Mouse (Mus musculus) urinary bladder, postnatal 14 days (tissue): ENCODE results near the gene Olfr920.

Experiments used
- DNase-seq: peaks from one replicate; pipeline ENCODE4 v3.0.0; 2021; ENCODE audit warnings: low spot score

Olfr920 gene

GRCm38 (mm10) chr9:38751999-38752398, at the start of gene Olfr920:
Gene Olfr920, plus strand, starts transcription at chr9:38752299.
- no peak for DNase-seq

- peak; percentile 22 for DNase-seq
Observed at GRCm38 (mm10) chr9:38718102-38718501, 34.0 kb upstream of the Olfr920 start, which contains the start of gene Vwa5a. Gene Vwa5a, plus strand, starts transcription at chr9:38718268.

DNA sequence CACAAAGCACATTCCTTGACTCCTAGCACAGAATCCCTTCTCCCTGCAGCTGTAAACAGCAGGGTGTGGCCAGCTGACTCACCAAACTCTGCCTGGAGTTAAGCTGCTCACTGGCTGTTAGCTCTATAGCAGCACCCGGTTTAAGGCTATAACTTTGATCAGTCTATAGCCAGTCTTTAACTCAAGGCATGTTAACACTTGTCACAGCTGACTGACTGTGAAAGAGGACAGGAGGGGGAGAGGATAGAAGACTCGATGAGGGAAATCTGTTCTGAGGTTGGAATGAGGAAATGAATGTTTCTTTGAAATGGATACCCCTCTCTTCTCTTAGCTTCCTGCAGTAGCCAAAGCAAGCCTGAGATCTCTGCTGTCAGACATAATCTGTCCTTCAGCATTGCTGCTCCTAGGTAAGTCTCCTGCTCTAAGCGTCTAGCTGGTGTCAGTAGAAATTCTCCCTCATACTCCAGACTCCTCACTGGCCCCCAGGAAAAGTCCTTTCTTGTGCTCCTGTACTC, 33.1 kb upstream of the Olfr920 start:
- DNase-seq = peak; percentile 57

DNA sequence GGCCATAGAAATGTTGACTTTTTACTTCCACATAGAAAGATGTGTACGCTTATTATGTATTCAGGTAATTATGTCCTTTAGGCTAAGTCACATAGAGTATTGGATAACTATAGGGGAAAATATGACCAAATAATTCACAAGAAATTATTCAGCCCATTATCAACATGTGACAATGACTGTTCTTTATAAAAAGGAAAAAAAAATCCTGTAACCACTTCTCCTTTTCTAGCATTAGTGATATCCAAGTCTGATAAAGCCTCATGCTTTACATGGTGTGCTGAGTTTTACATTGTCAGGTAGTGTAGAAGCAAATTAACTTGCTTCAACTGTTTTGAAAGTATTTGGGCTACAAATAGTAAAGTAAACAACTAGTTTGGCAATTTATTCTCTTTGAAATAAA, 28.1 kb upstream of the Olfr920 start:
- DNase-seq = no peak

DNA sequence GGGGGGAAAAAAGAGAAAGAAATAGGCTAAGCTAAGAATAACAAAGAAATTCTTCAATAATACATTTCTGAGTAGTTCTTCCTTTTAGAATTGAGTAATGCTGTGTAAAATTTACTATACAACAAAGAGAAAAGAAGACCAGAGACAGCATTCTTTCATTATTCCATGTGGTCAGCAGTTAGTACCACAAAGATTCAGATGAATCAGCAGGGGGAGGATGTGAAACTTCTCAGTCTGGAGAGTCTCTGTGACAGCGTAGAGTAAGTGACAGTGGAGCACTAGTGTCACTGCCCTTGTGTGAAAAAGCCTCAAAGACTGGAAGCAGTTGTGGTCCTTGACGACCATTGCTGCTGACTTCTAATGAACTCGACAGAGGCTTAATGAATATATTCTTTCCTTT, 23.9 kb upstream of the Olfr920 start:
- DNase-seq = no peak

DNA sequence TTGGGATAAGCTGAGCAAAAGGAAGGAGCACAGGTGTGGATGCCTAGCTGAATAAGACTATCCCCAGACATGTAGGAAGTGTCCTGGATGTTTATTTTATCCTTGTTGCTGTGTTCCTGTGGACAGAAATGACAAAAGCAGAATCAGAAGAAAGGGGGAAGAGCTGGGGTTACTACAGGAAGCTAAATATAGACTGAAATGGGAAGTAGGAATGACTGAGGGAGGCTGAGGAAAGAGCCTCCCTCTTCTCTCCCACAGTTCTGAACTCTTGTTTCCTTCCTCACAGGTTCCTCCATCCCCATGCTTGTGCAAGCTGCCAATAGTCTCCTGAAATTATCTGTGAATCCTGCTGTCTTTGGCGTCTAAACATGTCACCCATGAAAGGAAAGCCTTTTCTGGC, 10.7 kb upstream of the Olfr920 start:
- DNase-seq = no peak

- no peak for DNase-seq
Observed at GRCm38 (mm10) chr9:38744619-38745315, 7.3 kb upstream of the Olfr920 start.

DNA sequence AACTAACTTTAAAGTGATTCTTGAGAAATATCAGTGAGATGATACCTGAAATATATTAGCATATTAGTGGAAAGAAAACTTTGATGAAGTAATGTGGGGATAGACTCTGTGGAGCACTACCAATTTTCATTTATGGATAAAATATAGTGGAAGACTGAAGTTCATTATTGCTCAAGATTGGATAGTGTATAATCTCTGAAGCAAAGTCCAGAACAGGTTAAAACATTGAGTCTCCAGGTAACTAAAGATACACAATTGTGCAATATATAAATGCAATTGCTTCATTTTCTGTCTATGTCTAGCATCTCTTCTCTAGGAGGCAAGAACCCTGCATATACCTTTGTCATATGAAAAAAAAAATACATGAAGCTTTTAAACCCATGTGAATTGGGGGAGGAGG, 20.7 kb downstream of the Olfr920 start, which contains the start of gene Olfr921:
Olfr921 (plus strand) TSS at position 301 of the 400 bp plus-strand sequence.
- no peak for DNase-seq

DNA sequence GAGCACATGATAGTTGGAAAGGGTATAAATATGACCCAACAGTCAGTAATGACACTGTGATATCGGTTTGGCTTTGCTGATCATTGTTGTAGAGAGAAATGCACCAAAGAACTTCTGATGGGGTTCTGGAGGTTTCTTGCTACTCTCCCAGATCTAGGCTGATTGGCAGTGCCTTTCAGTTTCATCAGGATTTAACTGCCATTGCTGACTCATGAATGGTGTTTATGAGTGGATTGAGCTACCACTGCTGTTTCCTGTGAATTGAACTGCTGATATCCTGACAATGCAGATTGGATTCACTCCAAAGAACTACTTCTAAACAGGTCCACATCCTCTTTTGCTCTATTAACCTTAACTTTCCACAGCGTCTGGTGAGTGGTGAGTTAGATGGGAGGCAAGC, 40.6 kb downstream of the Olfr920 start:
- no peak for DNase-seq

- DNase-seq = no peak
Observed at GRCm38 (mm10) chr9:38805696-38806095, 53.6 kb downstream of the Olfr920 start.
